Mouse (Mus musculus) hindbrain, embryonic 16.5 days (tissue): ENCODE measurements at regions not wholly inside any gene's neighbourhood (a gene's known extent, or its start where the extent isn't known, plus 50 kb on each side); places are given as distances from the start of the nearest gene placed in this dataset.
"Not testable (repeated sequence)": the region's sequence is repeated elsewhere in the genome, so short reads cannot be mapped to it uniquely, and the experiment has no call there.

ENCODE experiments used
- ATAC-seq: fragments of 200-750 bp; cut with Nextera tagmentation; 2 replicates; pipeline ENCODE4 v1.8.0; 2017; ENCODE audit warnings: moderate TSS enrichment, moderate library complexity
- H3K27ac ChIP-seq: fragments of 300-500 bp; sonication (generic); 2 replicates; pipeline ENCODE4 v1.5.1; 2014; ENCODE audit warnings: low read depth, mild to moderate bottlenecking, control low read depth, low read length, moderate library complexity
- H3K27me3 ChIP-seq: fragments of 300-500 bp; sonication (generic); replicated peaks from 2 replicates; pipeline ENCODE4 v1.6.1; 2014; ENCODE audit warnings: low read length; ENCODE audit not compliant: control insufficient read depth, insufficient read depth
- H3K36me3 ChIP-seq: fragments of 300-500 bp; sonication (generic); 2 replicates; pipeline ENCODE4 v1.6.1; 2014; ENCODE audit warnings: mild to moderate bottlenecking, low read length, moderate library complexity, mixed read lengths; ENCODE audit not compliant: control insufficient read depth, insufficient read depth
- H3K4me1 ChIP-seq: fragments of 300-500 bp; sonication (generic); 2 replicates; pipeline ENCODE4 v1.6.1; 2014; ENCODE audit warnings: low read depth, low read length; ENCODE audit not compliant: control insufficient read depth, insufficient read depth
- H3K4me2 ChIP-seq: fragments of 300-500 bp; sonication (generic); 2 replicates; pipeline ENCODE4 v1.6.1; 2014; ENCODE audit warnings: mild to moderate bottlenecking, low read length, control low read depth, moderate library complexity
- H3K4me3 ChIP-seq: fragments of 300-500 bp; sonication (generic); 2 replicates; pipeline ENCODE4 v1.5.1; 2014; ENCODE audit warnings: mild to moderate bottlenecking, low read length, control low read depth, moderate library complexity
- H3K9ac ChIP-seq: fragments of 300-500 bp; sonication (generic); 2 replicates; pipeline ENCODE4 v1.6.1; 2014; ENCODE audit warnings: low read depth, mild to moderate bottlenecking, control low read depth, low read length, moderate library complexity
- H3K9me3 ChIP-seq: fragments of 300-500 bp; sonication (generic); 2 replicates; pipeline ENCODE4 v1.6.1; 2014; ENCODE audit warnings: mild to moderate bottlenecking, low read length, moderate library complexity; ENCODE audit not compliant: control insufficient read depth
- WGBS: fragments of 180-500 bp; shearing (Covaris S2); extraction: QIAGEN DNeasy Blood & Tissue Kit; methylation state at CpG from one replicate; pipeline ENCODE4 v1.1.7; 2014; 5-methylcytosine and 5-hydroxymethylcytosine counted together

DNA sequence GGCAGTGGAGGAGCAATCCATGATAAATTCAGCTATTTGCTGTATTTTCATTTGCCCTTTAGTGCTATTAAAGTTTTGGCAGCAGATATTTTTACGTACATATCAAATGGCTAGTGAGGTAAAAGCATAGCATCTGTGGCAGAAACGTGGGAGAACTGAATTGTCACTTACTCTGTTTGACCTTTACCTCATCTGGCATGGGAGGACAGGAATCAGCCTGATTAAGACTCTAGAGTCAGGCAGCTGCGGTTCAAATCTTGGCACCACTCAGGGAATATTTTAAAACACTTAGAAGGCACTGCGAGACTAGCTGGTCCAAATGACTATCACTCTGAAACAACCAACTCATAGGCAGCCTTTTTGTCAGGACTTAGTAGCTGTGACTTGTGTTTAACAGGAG lies 337.4 kb upstream of the Cwc22 start:
- Histone ChIP-seq H3K27ac (no peak overlapping the region), H3K27me3 (no peaks in the 10 kb centered on the region), H3K9ac (no peak overlapping the region), H3K4me1 (peaks cover 4% of the 10 kb centered on the region; the same call in 1 of the 2 replicates), H3K4me2 (no peak overlapping the region), H3K36me3 (no peaks in the 10 kb centered on the region), H3K4me3 (no peak overlapping the region), H3K9me3 (no peaks in the 10 kb centered on the region)
- 62% methylated on average over 4 of the region's 4 CpGs for WGBS
- ATAC-seq = no peak

DNA sequence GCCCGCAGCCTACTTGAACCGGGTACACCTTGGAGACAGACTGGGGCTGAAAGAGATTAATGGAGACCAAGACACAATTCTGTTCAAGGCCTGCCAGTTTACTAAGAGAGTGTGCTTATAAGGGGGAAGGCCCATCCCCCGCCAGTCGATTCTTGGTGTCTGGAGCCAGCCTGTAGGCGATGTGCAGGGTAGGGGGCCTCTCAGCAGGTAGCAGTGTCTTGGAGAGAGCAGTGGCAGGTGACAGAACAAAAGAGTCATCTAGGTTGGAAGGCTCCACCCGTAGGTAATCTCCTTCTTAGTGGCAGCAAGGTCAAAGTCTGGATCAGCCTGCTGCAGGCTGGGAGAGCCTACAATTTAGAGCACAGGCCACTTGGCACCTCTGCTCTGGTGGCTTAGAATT lies 335.7 kb upstream of the Cwc22 start:
- 58% methylated on average over 6 of the region's 6 CpGs for WGBS
- not testable (repeated sequence) for H3K9ac ChIP-seq, H3K4me2 ChIP-seq, H3K27ac ChIP-seq, H3K4me1 ChIP-seq, H3K27me3 ChIP-seq, ATAC-seq, H3K4me3 ChIP-seq, H3K9me3 ChIP-seq, H3K36me3 ChIP-seq

- Histone ChIP-seq H3K9me3 (no peaks in the 10 kb centered on the region), H3K9ac (no peak overlapping the region), H3K27ac (no peak overlapping the region), H3K27me3 (no peaks in the 10 kb centered on the region), H3K4me1 (peaks cover 4% of the 10 kb centered on the region; the same call in 1 of the 2 replicates), H3K4me3 (no peak overlapping the region), H3K4me2 (no peak overlapping the region), H3K36me3 (no peaks in the 10 kb centered on the region)
- no peak for ATAC-seq
- 69% methylated on average over 5 of the region's 5 CpGs for WGBS
Measured at GRCm38 (mm10) chr2:78280219-78280915, 334.2 kb upstream of the Cwc22 start.

GRCm38 (mm10) chr2:78279382-78280056 lies 333.3 kb upstream of the Cwc22 start:
- Histone ChIP-seq H3K27ac (peak overlapping the region; percentile 51; the same call in 1 of the 2 replicates), H3K4me1 (peaks cover 4% of the 10 kb centered on the region; the same call in 1 of the 2 replicates), H3K4me3 (no peak overlapping the region), H3K4me2 (no peak overlapping the region), H3K9ac (no peak overlapping the region), H3K9me3 (no peaks in the 10 kb centered on the region), H3K36me3 (no peaks in the 10 kb centered on the region), H3K27me3 (no peaks in the 10 kb centered on the region)
- ATAC-seq = peak; percentile 77
- WGBS = 67% methylated on average over 5 of the region's 5 CpGs

GRCm38 (mm10) chr2:78278630-78279029 lies 332.5 kb upstream of the Cwc22 start:
- no peak for ATAC-seq
- Histone ChIP-seq H3K27me3 (no peaks in the 10 kb centered on the region), H3K4me3 (no peak overlapping the region), H3K36me3 (no peaks in the 10 kb centered on the region), H3K9me3 (no peaks in the 10 kb centered on the region), H3K4me2 (no peak overlapping the region), H3K27ac (no peak overlapping the region), H3K4me1 (peaks cover 4% of the 10 kb centered on the region; the same call in 1 of the 2 replicates), H3K9ac (no peak overlapping the region)
- WGBS = 83% methylated on average over 2 of the region's 2 CpGs

DNA sequence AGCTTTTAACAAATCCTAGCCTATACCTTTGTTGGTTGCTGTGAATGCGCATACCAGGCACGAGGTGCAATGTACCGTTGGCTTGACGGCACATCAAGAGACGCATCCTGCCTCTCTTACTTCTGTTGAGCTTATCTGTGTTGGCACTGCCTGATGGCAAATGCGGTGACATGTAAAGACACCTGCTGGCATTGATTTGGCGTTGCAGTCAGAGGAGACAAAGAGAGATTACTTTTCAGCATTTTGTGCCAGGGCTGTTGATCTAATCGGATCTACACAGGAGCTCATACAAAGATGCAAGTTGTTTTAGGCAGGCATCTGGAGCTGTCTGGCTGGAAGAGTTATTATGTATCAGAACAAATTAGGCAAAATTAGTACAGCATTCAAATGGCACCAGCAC lies 331.5 kb upstream of the Cwc22 start:
- ATAC-seq = peak; percentile 76
- peaks cover 4% of the 10 kb centered on the region; the same call in 1 of the 2 replicates for H3K4me1 ChIP-seq
- no peaks in the 10 kb centered on the region for H3K27me3 ChIP-seq
- no peak overlapping the region for H3K9ac ChIP-seq
- no peaks in the 10 kb centered on the region for H3K9me3 ChIP-seq
- WGBS = 61% methylated on average over 8 of the region's 8 CpGs
- no peak overlapping the region for H3K4me2 ChIP-seq
- H3K4me3 ChIP-seq = no peak overlapping the region
- no peaks in the 10 kb centered on the region for H3K36me3 ChIP-seq
- no peak overlapping the region for H3K27ac ChIP-seq

- ATAC-seq = no peak
- H3K36me3 ChIP-seq = no peaks in the 10 kb centered on the region
- WGBS = 90% methylated on average over 5 of the region's 5 CpGs
- H3K4me2 ChIP-seq = no peak overlapping the region
- H3K9me3 ChIP-seq = no peaks in the 10 kb centered on the region
- no peaks in the 10 kb centered on the region for H3K27me3 ChIP-seq
- H3K4me1 ChIP-seq = peaks cover 1% of the 10 kb centered on the region; the same call in 1 of the 2 replicates
- no peak overlapping the region for H3K27ac ChIP-seq
- no peak overlapping the region for H3K9ac ChIP-seq
- no peak overlapping the region for H3K4me3 ChIP-seq
Measured at GRCm38 (mm10) chr2:78274122-78274521, 327.9 kb upstream of the Cwc22 start.

- Histone ChIP-seq H3K9ac (no peak overlapping the region), H3K4me2 (no peak overlapping the region), H3K27ac (no peak overlapping the region), H3K36me3 (no peaks in the 10 kb centered on the region), H3K9me3 (no peaks in the 10 kb centered on the region), H3K27me3 (no peaks in the 10 kb centered on the region), H3K4me1 (no peaks in the 10 kb centered on the region), H3K4me3 (no peak overlapping the region)
- ATAC-seq = no peak
- 81% methylated on average over 4 of the region's 4 CpGs for WGBS
Measured at GRCm38 (mm10) chr2:78268705-78269104, 322.5 kb upstream of the Cwc22 start.

DNA sequence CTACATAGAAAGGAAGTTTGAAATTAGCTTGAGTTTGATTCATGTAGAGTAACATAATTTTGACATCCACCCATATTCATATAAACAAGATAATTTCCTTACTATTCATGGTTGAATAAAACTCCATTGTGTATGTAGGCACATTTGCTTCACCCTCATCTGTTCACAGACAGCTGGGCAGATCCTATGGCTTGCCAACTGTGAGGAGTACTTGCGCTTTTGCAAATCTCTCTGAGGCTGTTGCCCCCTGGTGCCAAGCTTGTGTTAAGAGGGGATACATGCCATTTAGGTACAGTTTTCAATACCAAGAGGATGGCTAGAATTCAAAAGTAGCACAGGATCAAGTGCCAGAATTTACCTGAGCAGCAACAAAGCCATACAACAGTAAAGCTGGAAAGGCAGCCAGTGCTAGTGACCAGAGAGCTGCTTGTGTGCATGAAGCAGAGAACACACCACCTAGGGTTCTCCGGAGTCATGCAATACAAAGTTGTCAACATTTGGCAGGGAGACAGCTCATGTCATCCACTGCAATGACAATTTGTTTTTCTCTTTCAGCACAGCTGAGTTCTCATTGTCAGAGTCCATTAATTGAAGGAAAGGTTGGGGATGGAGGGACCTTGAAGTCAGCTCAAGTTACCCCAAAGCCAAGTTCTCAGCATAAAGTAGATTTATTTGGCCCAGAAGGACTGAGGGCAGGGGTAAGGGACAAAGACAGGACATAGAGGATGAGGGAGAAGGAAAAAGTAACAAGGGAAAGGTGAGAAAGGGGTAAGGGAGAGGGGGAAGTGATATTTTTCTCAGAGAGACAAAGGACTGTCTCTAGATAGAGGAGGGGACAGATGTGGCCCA lies 321.6 kb upstream of the Cwc22 start:
- H3K27ac ChIP-seq = no peak overlapping the region
- no peaks in the 10 kb centered on the region for H3K27me3 ChIP-seq
- no peaks in the 10 kb centered on the region for H3K36me3 ChIP-seq
- no peaks in the 10 kb centered on the region for H3K9me3 ChIP-seq
- no peak overlapping the region for H3K9ac ChIP-seq
- peak; percentile 72 for ATAC-seq
- H3K4me2 ChIP-seq = no peak overlapping the region
- no peaks in the 10 kb centered on the region for H3K4me1 ChIP-seq
- H3K4me3 ChIP-seq = no peak overlapping the region
- WGBS = 69% methylated on average over 2 of the region's 2 CpGs
